Mouse (Mus musculus) cortical plate, adult 2 months (tissue): ENCODE measurements around the gene Cr1l.

Experiments
- CTCF ChIP-seq: fragments of 200-500 bp; IDR thresholded peaks from 2 replicates; pipeline ENCODE4 v1.5.1; 2011; ENCODE audit warnings: mild to moderate bottlenecking, control low read depth, low read length; ENCODE audit not compliant: insufficient read depth; ENCODE audit errors: extremely low read depth
- POLR2A ChIP-seq: fragments of 200-500 bp; IDR thresholded peaks from 2 replicates; pipeline ENCODE4 v1.6.1; 2011; ENCODE audit warnings: mild to moderate bottlenecking, low read length, control low read depth; ENCODE audit not compliant: insufficient read depth; ENCODE audit errors: extremely low read depth

DNA sequence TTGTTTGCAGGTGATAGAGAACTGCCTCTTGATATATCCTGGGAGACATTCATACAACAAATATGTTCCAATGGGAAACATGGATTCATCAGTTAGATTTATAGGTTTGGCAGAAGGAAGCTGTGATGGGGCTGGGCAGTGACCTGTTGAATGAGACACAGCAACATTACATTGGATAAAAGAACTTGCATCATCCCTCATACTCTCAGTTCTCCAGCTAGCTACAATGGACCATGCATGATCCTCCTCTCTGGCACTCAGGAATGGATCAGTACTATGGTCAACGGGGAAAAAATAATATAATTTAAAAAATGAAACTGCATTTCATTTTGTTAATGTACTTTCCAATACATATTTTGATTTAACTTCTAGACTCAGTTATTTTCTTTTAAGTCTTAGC, 1.5 kb downstream of the Cr1l start:
- TF ChIP-seq POLR2A (no peak), CTCF (no peak)
